Mouse (Mus musculus) thymus, postnatal 10 days (tissue): ENCODE results near the gene Gpn2.
A peak's percentile ranks its signal among the peaks of the same experiment; 100 is the strongest.

ENCODE experiments used
- DNase-seq, 2 experiments: peaks; one replicate each; pipeline ENCODE4 v3.0.0; 2021; ENCODE audit warnings: low spot score in 2 of 2

Gene Gpn2

GRCm38 (mm10) chr4:133595538-133595937, 11.4 kb downstream of the Gpn2 start:
- DNase-seq = no peak

- no peak for DNase-seq
Observed at GRCm38 (mm10) chr4:133596084-133596483, 11.9 kb downstream of the Gpn2 start.

DNA sequence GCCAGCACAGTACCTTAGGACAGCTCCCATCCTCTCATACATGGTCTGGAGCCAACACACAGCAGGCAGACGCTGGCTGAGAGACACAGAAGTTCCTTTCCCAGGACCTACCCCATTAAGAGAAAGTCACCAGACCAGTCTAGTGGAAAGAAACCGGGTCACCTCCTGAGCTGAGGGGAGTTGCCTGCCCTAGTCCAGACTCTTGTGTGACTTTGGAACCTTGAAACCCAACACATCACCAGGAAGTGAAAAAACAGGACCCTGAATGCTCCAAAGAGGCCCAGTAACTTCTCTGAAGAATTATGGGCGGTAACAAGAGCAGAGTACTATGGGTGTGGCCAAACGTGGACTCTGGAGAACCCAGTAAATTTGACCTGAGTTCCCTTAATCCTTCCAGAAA, 14.5 kb downstream of the Gpn2 start:
- DNase-seq = no peak

DNA sequence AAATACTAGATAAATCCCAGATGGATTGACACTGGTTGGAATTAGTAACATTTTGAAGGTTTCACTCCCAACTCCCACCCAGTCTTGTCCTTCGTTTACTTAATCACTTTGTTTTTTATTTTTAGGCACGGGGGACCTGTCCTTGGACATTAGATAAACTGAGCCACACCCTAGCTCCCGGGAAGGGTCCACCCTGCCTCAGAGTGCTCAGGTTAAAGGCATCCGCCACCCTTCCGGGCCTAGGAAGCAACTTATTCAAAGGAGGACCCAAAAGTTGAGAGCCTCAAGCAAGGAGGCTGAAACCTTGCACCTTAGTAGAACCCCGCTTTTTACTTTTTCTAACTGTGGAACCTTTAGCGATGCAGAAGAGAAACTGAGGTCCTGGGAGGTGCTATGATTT, 15.0 kb downstream of the Gpn2 start:
- no peak for DNase-seq

DNA sequence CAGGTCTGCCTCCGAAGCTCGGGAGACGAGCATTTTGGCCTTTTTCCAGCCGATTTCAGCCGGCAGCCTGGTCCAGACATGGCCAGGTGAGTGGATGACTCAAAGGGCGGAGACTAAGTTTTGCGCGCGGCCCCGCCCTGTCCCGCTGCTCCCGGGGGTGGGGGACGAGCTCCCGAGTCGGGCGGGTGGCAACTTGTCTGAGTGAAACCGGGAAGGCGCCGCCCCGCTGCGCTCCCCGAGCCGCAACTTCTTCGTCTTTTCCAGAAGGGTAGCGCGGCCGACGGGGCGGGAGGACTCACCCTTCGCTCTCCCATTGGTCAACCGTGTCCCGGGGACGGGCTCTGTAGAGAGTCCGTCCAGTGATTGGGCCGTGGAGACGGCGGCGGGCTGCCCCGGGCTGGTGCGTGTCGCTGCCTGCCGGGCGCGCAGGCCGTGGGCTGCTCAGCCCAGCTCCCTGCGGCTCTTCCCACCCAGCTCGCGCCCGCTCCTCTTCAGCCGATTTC, 15.5 kb downstream of the Gpn2 start:
- peak; percentile 33 to 39 for DNase-seq

- no peak for DNase-seq
Observed at GRCm38 (mm10) chr4:133600306-133600705, 16.1 kb downstream of the Gpn2 start.

DNA sequence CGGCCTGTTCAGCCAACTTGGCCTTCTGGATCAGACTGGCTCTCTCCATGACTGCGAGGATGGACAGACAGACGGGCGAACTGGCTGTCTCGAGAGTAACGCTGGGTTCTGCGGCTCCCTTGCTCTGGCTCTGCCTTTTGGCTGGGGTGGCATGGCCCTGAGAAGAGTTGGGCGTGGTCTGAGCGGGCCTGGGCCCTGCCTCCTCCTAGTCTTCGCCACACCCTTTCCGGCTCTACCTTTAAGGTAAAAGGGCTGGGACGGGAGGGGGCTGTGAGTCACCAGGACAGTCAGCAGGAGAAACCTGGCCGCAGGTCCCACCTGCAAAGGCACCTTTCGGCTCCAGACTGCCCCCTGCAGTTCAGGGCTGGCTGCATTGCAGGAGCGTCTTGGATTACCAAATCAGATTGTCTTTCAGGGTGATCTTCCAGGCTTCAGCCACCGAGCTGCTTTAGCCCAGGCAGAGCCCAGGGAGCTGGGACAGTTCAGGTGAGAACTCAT, 17.6 kb downstream of the Gpn2 start, which contains the start of gene Sfn:
Sfn (minus strand) TSS at position 448 of the 498 bp plus-strand sequence.
- peak in 1 of 2 experiments; percentile 65 for DNase-seq

DNA sequence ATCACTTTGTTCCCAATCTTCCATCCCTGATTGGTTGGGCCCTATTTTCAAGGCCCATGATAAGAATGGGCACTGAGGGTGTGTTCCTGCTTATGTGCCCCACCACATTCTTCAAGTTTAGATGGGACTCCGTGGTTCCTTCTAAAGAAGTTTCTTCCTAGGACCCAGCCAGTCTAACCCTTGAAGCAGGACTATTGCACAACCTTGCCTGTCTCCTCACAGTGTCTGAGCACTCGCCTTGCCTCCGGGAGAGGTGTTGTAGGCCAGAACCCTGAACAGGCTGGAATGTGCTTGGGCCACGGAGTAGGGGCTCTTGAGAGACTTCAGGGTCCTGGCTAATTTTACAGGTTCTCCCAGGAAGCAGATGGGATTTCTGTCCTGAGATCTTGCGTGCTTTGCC, 18.9 kb downstream of the Gpn2 start:
- no peak for DNase-seq

DNA sequence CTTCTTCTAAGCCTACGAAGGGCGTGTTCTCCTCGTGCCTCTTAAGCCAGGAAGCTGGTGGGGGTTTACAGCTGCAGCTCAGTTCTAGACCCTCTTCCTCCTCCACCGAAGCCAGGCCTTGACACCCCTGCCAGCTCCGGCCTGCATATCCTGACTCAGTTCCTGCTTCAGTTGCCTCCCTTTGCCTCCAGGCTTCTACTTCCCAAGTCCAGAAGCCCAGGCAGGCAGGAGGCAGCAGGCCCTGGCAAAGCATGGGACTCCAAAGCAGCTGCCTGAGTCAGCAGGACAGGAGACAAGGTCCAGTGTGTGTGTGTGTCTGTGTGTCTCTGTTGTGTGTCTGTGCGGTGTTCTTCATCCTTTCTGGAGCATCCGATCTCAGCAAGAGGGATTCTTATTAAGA, 20.0 kb downstream of the Gpn2 start:
- no peak for DNase-seq

- no peak for DNase-seq
Observed at GRCm38 (mm10) chr4:133604856-133605255, 20.7 kb downstream of the Gpn2 start.

GRCm38 (mm10) chr4:133605330-133605729, 21.2 kb downstream of the Gpn2 start:
- no peak for DNase-seq

DNA sequence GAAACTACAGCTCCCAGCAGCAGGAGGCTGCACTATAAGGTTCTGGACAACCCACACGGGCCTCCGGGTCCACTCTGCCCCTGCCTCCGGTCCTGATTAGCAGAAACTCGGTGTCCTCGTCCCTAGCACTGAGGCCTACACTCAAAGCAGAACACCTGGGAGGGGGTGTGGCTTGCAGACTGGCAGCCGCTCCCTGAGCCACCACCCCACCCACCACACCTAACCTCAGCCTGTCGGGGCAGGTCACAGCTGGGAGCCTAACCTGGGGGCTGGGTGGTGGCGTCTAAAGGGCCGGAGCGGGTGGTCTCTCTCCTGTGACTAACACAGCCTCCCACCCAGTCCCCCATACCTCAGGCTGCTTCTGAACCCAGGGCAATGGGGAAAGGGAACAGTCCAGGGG, 23.1 kb downstream of the Gpn2 start:
- no peak for DNase-seq

DNA sequence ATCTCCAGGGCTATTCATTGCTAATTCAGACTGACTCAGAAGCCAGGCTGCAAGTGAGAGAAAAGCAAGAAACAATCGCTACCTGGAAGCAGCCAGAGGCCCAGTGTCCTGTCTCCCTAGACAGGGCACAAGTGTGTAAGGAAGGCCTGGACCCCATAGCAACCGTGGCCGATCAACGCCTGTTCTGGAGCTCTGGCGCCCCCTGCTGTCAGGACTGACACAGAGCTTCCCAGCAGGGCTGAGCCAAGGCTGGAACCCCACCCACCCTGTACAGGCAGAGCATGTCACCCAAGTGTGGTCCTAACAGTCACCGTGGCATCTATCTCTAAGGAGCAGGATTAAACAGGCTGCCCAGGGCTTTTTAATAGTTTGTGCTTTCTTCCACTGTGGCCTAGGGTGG, 25.6 kb downstream of the Gpn2 start:
- DNase-seq = peak; percentile 58 to 89

DNA sequence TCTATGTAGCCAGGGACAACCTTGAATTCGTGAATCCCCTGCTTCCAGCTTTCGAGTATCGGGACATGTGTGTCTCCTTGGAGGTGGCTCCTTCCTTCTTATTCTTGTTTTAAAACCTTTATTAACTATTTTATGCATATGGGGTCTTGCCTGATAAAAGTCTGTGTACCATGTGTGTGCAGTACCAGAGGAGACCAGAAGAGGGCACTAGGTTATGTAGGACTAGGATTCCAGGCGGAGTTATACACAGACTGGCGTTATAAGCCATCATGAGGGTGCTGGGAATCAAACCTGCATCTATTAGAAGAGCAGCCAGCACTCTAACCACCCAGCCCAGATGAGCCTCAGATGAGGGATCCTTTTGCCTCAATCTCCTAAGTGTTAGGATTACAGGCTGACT, 27.7 kb downstream of the Gpn2 start:
- DNase-seq = no peak

- DNase-seq = no peak
Observed at GRCm38 (mm10) chr4:133612416-133612815, 28.3 kb downstream of the Gpn2 start.

GRCm38 (mm10) chr4:133613026-133613425, 28.9 kb downstream of the Gpn2 start:
- no peak for DNase-seq

GRCm38 (mm10) chr4:133613867-133614266, 29.7 kb downstream of the Gpn2 start:
- no peak for DNase-seq

DNA sequence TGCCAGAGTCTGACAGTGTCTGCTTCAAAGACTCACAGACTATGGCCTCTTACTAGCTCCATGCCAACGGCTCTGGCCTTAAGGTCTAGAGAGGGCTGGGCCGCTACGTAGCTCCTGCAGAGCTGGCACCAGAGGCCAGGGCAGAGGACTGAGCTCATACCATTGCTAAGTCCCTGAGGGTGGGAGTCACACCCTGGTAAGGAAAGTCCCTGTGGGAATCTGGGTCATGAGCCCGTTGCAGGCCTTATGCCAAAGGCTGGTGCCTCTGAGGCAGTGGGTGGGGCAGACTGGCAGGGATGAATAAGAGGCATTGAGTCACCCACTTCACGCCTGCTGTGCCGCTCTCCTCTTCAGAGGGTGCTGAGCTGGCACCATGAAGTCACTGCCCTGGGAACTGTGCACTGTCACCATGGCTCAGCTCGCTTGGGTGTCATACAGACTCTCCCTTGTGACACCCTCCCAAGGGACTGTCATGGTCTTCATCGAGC, 30.2 kb downstream of the Gpn2 start:
- no peak for DNase-seq

DNA sequence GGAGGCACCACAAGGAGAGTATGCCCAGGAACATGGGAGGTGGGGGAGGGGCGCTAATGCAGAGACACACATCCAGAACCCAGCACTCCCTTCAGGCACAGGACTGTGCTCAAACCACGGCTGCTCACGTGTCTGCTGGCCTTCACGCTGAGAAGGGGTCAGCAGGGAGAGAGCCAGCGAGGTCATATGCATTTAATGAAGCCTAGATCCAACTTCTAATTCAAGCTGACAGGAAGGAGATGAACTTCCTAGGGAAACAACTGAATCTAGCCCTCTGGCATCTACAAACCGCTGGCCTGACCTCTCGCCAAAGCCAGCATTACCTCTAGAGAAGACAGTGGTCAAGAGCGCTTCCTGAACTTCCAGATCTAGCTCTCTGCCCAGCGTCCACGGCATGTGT, 31.3 kb downstream of the Gpn2 start:
- no peak for DNase-seq

DNA sequence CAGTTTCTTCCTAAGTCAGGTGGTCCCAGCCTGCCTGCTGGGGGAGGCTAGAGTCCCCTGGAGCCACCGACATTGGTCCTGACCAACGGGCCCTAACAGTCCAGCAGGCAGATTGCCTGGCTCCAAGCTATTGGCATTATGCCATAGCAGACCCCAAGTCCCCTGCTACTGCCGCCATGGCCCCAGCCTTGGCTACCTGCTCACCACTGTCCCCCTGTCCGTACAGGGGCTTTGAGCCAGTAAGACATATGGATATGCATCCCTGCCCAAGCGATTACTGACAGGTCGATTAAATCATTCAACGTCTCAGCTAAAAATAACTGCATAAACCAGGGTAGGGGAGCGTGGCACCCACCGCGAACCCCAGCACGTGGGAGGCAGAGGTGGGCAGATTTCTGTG, 33.8 kb downstream of the Gpn2 start:
- DNase-seq = no peak

GRCm38 (mm10) chr4:133619473-133620136, 35.4 kb downstream of the Gpn2 start:
- DNase-seq = no peak

DNA sequence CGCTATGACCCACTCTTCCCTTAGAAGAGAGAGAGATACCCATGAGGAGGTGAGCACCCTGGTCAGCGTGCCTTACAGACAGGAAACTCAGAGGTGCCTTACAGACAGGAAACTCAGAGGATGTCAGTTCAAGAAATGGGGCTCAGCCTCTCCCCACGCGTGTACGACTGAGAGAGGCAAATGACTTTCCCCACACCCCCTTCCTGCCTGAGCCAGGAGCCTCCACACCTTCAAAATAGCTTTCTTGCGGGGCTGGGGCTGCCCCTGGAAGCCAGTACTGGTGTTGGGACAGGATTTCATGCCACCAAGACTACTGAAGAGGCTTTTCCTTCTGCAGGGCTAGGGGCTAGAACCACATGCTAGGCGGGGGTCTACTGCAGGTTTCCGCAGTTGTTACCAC, 36.5 kb downstream of the Gpn2 start:
- no peak for DNase-seq

DNA sequence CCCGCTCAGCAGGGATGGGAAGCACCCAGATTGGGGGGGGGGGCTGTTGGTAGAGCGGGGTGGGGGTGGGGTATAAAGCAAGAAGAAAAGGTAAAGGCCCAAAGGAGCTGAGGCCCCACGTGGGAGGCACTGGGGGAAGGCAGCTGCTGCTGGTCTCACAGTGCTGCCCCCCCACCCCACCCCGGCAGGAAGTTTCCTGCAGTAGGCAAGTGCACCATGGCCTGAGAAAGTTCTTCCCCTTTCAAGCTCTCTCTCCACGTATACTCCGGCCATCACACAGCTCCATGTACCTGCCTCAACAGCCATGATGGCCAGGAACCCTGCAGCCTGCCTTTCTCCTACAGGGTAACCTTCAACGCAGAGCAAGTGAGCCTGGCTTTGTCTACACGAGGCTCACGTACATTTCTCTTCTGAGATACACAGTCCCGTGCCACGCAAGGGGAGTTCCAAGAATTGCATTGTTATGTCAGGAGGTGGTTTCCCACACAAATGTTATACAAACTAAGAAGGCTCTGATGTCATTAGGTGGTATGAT, 38.1 kb downstream of the Gpn2 start:
- peak; percentile 37 to 48 for DNase-seq
